Mouse (Mus musculus) retina, postnatal 1 day (tissue): ENCODE data around the gene Vdac1.
"Not testable (repeated sequence)": the region's sequence is repeated elsewhere in the genome, so short reads cannot be mapped to it uniquely, and the experiment has no call there.

Experiments used
- DNase-seq: peaks from one replicate; pipeline ENCODE4 v3.0.0-alpha.2; 2012

Vdac1 gene

GRCm38 (mm10) chr11:52344991-52345777 is 15.5 kb upstream of the Vdac1 start:
- no peak for DNase-seq

GRCm38 (mm10) chr11:52345939-52346634 is 14.6 kb upstream of the Vdac1 start:
- peak; percentile 90 for DNase-seq

GRCm38 (mm10) chr11:52346635-52347005 is 14.0 kb upstream of the Vdac1 start:
- peak; percentile 70 for DNase-seq

- DNase-seq = no peak
These were observed 12.5 kb upstream of the Vdac1 start for GRCm38 (mm10) chr11:52348156-52348555.

- DNase-seq = no peak
These were observed 11.9 kb upstream of the Vdac1 start for GRCm38 (mm10) chr11:52348724-52349123.

GRCm38 (mm10) chr11:52350924-52351323 is 9.7 kb upstream of the Vdac1 start:
- peak; percentile 61 for DNase-seq

GRCm38 (mm10) chr11:52352271-52352670 is 8.4 kb upstream of the Vdac1 start:
- DNase-seq = no peak

- DNase-seq = no peak
These were observed 6.0 kb upstream of the Vdac1 start for GRCm38 (mm10) chr11:52354644-52355043.

- DNase-seq = no peak
These were observed 5.1 kb upstream of the Vdac1 start for GRCm38 (mm10) chr11:52355601-52356000.

- not testable (repeated sequence) for DNase-seq
These were observed 3.6 kb upstream of the Vdac1 start for GRCm38 (mm10) chr11:52357091-52357490.

GRCm38 (mm10) chr11:52358520-52358919 is 2.1 kb upstream of the Vdac1 start:
- DNase-seq = no peak

GRCm38 (mm10) chr11:52359686-52360470 is 782 bp upstream of the Vdac1 start:
- no peak for DNase-seq

GRCm38 (mm10) chr11:52361287-52361921 is 744 bp downstream of the Vdac1 start:
- DNase-seq = no peak

- no peak for DNase-seq
These were observed 3.7 kb downstream of the Vdac1 start for GRCm38 (mm10) chr11:52364376-52364775.

- no peak for DNase-seq
These were observed 4.5 kb downstream of the Vdac1 start for GRCm38 (mm10) chr11:52365143-52365542.

GRCm38 (mm10) chr11:52366358-52366757 is 5.7 kb downstream of the Vdac1 start:
- DNase-seq = no peak

- no peak for DNase-seq
These were observed 7.7 kb downstream of the Vdac1 start for GRCm38 (mm10) chr11:52368176-52368985.

GRCm38 (mm10) chr11:52369252-52370134 is 8.8 kb downstream of the Vdac1 start:
- peak; percentile 35 for DNase-seq

- no peak for DNase-seq
These were observed 9.4 kb downstream of the Vdac1 start for GRCm38 (mm10) chr11:52370135-52370452.

- peak; percentile 78 for DNase-seq
These were observed 9.9 kb downstream of the Vdac1 start for GRCm38 (mm10) chr11:52370538-52370937.

- no peak for DNase-seq
These were observed 13.2 kb downstream of the Vdac1 start for GRCm38 (mm10) chr11:52373841-52374240.
